Mouse (Mus musculus) common myeloid progenitor, adult 5-6 weeks (primary cell): ENCODE measurements at regions not wholly inside any gene's neighbourhood (a gene's known extent, or its start where the extent isn't known, plus 50 kb on each side); places are given as distances from the start of the nearest gene placed in this dataset.

Experiments
- ATAC-seq: replicated peaks from 2 replicates; pipeline ENCODE4 v1.8.0; 2016; ENCODE audit warnings: low read depth, mild to moderate bottlenecking, moderate TSS enrichment, inconsistent platforms; ENCODE audit not compliant: poor library complexity, severe bottlenecking

DNA sequence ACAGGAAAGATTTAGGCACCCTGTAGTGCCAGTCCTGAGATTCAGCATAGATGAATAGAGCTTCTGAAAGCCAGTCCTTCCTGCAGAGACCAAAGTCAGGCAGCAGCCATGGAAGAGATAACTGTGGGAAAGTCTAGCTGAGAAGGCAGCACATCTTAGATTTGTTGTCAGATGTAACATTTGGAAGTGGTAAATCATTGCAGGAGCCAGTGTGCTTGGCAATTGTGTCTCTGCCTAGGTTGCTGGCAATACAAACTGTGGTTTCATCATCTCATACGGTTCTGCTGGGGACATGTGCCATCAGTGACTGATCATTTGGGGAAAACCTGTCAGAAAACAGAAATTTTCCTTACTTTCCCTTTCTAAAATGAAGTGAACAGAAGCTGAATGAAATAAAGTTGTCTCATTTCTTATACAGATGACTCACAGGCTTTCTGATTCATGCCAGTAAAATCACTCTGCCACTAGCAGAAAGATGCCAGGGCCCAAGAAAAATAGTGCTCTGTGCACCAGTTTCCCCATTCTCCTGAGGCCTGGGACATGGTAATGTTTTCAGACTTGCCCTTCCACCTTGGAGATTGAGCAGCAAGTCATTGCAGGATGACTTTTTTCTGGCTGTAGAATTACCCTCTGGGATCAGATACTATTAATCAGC, 411.3 kb downstream of the Adcyap1 start:
- no peak for ATAC-seq
